Mouse (Mus musculus) urinary bladder, postnatal 10 days (tissue): ENCODE measurements around the gene Pou2f1.

Source experiments
- DNase-seq: peaks from one replicate; pipeline ENCODE4 v3.0.0; 2022; ENCODE audit warnings: low spot score

The Pou2f1 gene

DNA sequence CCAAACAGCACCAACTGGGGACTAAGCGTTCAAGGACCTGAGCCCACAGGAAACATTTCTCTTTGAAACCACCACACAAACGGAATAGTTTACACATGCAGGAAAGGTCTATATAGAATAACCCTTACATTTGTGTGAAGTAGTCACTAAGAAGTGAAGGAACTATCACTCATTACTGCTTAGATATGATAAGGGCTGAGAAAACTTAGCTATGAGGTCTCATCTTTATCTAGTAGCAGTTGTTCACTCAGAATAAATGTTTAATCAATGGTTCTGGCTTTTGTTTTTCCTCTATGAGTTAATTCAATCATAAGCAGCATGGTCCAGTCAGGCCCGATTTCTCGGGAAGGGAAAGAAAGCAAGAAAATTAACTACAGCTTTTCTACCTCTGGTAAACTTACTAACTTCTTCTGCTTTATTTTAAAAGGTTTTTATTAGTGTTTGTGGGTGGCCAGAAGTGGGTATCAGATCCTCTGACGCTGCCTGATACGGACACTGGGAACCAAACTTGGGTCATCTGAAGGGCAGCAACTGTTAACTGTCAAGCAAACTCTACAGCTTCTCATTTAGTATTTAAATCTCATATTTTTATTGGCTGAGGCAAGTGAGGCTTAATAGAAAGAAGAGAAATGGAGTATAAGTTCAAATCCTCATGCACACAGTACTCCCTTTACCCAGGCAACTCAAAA, 40.7 kb downstream of the Pou2f1 start:
- no peak for DNase-seq

DNA sequence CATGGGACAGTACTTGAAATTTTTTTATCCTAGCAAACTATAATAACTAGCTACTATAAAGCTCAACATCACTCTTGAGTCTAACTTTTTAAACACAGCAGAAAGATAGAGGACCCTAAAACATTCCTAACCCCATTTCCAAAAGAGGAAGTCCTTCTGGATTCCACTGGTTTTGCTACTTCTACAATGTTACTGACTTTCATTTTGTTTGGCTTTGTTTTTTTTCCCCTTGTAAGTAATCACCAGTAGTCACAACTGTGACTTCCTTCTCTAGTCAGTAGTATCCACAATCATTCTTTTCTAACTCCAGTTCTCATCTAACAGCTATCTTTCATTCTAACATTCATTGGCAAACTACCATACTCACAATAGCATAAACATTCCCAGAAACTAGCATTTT, 44.3 kb downstream of the Pou2f1 start:
- DNase-seq, result no peak

DNA sequence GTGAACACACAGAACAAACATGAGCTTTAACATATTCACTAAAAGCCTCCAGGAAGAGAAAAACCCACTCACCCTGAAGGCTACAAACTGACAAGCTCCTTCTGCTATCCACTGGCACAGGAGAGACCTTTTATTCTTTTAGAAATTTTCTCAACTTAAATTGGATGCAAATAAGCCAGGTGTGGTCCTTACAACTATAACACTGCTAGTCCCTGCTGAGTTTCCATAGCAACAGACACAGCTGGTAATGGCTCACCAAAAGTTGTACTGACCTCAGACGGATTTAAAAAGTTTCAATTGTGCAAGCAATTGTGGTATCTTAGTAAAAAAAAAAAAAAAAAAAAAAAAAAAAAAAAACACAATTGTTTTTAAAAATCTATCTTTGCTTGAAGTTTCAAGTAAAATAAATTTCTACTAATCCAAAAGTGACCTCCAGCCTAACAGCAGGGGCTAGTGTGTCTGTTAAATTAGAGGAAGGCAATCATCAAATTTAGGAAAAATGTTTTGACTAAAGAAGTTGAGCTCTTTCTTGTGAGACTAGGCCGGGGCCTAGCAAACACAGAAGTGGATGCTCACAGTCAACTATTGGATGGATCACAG, 54.2 kb downstream of the Pou2f1 start:
- no peak for DNase-seq

DNA sequence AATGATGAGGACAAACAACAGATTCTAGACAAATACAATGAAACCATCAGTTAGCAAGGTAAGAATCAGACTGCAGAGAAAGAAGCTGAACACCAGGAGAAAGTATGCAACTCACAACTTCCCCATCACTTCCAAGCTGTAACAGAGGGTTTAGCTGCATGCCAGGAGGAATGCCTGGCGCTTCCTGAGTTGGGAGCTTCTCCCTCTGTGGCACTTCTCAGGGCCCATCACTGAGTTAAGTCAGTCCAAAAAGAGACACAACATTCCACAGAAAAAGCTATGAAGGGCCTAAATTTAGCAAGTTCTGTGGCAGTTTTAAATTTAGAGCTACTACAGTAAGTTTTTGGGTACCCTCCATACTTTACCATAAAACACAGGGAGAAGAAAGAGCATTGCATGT, 59.2 kb downstream of the Pou2f1 start:
- DNase-seq, result no peak

DNA sequence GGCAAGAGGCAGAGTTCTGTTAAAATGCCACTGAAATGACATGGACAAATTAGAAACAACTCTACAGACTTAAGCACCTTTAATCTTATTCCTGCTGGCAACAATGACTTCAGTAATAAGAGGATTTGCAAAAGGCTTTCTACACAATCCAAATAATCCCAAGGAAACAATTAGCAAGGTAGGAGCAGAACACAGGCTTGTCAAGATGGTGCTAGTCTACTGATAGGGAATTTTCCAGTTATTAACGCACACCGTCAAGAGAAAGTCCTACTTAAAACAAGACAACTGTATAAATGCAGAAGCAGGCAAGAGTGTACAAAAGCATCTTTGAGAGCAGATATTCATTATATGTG, 67.0 kb downstream of the Pou2f1 start:
- DNase-seq, result no peak

DNA sequence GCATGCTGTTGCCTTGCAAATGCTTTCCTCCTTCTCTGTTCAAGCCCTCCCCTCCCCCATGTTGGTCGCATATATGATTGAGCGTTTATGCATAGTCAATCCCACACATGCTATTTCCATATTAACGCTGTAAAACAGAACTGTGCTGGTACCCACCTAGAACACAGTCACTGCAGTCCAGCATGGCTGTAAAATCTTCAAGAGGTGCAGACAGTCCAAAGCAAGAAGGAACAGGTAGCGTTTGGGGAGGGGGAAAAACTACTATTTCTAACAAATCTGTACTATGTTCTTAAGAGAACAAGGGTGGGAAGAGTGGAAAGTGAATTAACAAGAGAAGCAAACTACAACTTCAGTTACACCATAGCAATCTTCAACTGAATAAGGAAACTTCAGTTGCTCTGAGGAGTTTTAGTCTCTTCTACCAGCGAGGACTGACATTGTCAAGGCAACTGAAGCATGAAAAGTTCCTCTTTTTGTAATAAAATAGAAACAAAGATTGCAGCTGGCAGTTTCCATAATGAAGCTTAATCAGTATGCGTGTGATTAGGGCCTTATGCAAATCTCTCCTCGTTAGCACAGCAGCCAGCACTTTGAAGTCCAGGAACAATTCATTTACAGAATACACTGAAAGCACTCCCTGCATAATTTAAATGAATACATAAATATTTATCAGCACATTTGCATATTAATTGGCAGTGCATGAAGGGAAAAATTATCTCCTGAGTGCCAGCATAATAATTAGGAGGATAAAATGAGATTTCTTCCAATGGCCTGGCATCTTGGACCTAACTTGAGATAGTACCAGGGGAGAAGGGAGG, 67.6 kb downstream of the Pou2f1 start:
- no peak for DNase-seq

DNA sequence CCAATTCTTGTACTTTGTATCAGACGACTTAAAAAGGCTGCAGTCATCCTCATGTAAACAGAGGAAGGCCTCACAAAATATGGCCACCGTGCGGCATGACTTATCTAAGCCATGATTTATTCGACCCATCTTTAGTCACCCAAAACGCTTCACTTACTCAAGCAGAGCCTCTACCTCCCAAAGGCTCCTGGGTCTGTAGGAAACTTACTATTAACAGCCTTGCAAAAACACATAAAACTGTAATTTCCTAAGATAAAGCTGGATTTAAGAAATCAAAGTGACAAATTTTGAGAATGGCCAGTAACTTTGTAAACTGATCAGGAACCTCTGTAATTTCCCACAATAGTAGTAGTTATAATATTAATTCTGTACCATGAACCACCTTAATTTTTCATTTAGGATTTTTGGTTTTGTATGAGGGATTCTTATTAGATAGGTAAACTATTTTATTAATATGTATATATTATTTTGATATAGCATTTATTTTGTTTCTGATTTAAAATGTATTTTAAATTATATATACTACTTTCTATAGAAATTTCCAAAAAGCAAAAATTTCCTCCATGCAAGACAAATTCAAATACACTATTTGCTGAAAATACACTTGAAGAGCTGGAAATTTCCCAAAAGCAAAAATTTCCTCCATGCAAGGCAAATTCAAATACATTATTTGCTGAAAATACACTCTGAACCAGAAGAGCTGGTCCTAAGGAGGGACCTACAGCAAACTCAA, 68.4 kb downstream of the Pou2f1 start:
- DNase-seq, result no peak

DNA sequence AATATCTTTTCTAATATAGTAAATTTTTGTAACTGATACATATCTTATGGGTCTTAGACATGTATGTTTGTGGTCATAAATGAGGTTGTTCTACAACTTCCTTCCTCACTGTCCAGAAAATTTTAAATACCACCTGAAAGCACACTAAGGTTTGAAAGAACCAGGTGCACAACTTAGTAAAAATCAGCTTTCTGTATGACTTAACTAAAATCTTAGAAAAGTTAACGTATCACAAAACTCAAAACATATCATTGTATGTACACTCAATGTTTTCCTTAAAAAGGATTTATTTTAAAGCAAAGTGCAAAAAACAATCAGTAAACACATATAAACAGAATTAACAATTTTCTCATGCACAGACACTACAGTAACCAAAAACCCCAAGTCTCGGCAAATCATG, 69.6 kb downstream of the Pou2f1 start:
- no peak for DNase-seq

DNA sequence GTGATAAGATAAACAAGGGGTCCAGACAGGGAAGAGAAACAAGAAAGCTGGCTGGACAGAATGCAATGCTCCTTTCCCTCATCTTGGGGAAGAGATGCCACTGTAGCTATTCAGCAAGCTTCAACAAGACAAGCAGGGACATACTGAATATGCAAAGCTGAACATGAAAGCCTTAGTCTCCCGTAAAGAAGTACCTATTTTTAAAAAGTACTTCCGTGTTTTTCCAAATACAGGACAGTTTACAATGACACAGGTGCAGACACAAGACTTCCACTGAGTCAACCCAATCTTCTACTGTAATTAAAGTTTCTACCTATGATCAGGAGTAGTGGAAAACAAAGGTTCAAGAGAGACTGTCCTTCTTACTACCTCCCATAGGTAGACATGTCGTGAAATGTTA, 72.0 kb downstream of the Pou2f1 start:
- DNase-seq, result no peak

DNA sequence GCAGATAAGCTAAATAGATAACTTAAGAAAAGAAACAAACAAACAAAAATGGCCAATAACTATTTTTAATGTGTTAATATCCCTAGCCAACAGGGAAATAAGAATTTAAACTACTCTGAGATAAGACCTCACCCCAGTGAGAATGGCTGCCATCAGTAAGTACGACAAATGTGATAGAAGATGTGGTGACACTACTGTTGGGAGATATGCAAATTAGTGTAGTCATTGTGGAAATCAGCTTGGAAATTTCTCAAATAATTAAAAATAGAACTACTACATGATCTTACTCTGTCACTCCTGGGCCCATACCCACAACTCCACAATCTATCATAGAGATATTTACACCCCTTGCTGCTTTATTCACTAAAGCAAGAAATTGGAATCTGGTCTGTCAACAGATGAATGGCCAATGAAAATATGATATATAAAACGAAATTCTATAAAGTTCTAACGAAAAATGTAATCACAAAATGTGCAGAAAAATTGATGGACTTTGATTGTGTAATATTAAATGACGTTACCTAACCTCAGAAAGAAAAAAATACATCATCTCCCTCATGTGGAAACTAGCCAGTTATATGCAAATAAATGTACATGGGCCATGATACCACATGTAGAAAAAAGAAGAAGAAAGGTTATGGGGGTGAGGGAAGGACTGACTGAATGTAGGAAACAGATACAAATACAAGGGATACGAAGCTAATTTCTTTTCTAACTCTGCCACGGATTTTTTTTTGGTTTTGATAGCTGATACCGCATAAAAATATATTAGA, 74.8 kb downstream of the Pou2f1 start:
- DNase-seq, result no peak

DNA sequence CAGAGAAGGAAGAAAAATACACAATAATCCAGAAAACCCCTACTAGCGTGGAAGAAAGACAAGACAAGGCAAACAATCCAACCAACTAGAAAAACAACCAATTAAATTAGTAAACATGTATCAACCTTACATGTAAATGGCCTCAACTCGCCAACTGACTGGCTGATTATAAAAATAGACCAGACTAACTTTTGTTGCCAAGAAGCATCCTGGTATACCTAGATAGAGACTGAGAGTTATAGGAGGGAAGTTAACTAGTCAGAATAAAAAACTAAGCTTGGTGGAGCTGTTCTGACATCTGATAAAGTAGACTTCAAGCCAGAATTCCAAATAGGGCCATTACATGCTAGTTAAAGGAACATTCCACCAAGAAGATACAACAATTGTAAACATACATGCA, 77.3 kb downstream of the Pou2f1 start:
- no peak for DNase-seq

DNA sequence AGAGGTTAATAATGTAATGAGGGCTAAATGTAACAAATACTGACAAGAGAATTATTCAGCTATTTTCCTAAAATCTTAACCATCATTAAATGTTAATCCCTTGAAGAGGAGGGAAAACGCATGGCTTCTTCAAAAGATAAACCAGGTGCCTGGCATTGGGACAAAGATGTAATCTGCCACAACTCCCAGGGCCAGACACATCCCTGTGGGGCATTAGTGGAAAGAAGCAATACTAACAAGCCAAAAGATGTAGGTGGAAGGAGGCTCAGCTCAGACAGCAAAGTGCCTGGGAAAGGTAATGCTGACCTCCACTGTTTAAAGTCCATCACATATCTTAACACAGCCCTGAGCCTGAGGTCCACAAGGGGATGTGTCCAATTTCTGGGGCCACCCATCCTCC, 80.0 kb downstream of the Pou2f1 start:
- DNase-seq, result no peak

DNA sequence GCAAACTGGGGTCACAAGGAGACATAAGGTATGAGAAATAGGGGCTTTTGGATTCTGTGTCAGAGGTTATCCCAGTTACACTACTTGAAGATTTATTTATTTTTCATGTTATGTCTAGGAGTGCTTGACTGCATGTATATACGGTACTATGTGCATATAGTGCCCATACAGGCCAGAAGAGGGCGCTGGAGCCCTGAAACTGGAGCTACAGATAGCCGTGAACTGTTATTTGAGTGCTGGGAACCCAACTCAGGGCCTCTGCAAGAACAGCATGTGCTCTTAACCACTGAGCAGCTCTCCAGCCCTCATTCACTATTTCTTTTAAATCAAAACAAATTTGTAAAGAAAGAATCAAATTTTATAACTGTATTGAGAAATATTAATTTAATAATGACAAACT, 81.5 kb downstream of the Pou2f1 start:
- no peak for DNase-seq

DNA sequence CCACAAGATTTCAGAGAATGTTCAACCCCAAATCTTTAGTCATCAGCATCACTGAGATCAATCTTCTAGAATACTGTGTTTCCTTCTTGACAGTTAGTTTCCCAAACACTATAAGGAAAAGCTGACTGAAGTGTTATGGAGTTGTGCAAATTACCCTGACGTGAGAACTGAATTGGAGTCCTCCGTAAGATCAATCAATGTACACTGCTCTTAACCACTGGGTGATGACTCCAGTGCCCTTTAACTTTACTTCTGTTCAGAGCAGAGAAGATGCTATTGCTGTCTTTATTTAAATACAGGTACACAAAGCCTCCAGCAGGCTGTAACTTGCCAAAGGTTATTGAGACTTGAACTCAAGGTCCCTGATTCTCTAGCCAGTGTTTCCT, 88.1 kb downstream of the Pou2f1 start:
- no peak for DNase-seq

DNA sequence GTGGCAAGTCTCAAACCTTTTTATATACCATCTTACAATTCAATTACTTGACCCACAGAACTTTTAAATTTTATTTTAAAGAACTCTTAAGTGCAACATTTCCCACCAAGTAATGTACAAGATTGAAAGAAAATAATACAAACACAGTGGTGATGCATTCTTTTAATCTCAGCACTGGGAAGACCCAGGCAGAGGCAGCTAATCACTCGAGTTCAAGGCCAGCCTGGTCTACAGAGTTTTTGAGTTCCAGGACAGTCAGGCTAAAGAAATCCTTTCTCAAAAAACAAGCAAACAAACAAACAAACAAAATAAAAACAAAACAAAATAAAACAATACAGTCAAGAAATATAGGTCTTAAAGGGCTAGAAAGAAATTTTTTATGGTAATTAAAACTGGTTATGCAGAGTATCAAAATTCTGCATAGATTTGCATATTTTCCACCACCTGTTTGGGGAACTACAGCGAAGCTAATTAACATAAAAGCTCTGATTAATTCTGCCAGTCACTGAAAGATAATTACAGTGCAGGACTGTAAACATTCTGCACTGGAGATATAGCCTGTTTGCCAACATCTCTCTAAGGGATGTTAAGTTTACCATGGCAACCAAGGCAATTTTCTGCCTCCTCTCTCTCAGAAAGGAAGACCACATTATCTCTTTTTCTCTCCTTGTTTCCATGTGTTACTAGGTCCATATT, 88.6 kb downstream of the Pou2f1 start:
- DNase-seq, result no peak

DNA sequence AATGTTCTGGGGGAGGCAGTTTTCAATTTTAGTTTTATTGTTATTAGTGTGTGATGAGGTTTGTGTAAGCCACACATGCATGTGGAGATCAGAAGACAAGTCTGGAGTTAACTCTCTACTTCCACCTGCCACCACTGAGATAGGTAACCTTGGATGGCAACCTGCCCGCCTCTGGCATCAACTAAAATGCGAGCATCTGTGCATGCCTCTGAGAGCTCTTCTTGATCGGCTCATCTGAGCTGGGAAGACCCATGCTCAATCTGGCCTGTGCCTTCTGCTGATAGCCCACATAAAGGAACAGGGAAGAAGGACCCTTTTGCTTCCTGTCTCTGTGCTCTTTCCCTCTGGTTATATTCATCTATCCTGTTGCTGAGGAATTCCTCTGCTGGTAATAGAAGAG, 93.0 kb downstream of the Pou2f1 start:
- DNase-seq, result no peak

DNA sequence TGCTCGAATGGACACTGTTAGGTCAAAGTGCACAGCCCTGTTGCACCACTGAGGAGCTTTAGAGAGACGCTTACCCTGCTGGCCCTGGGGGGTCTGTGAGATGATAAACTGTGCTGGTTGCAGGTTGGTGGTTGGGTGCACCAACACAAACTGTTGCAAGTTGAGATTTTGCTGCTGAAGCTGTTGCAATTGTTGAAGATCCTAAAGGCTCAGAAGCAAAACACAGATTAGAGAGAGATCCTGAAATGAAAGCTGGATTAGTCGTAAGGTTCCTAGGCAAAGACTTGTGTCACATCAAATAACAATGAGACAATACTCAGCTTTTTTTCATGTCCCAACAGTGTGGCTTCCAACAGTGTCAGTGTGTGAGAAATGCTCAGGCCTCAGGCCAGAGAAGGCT, 93.7 kb downstream of the Pou2f1 start:
- DNase-seq, result no peak

DNA sequence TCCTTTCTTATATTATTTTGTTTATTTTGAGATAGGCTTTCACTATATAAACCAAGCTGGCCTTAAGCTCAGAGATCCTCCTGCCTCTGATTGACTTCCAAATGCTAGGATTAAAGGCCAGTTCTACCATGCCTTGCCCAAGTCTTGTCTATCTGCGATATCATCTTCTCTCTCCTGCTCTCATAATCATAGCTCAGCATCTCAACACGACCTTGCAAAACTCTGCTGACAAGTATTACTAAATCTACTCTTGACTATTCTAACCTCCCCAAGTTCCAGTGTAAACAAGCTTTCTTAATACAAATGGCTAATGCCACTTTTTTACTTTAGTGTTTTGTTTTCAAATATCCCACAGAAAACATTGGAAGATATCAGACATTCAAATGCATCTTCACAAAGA, 94.3 kb downstream of the Pou2f1 start:
- DNase-seq, result no peak

DNA sequence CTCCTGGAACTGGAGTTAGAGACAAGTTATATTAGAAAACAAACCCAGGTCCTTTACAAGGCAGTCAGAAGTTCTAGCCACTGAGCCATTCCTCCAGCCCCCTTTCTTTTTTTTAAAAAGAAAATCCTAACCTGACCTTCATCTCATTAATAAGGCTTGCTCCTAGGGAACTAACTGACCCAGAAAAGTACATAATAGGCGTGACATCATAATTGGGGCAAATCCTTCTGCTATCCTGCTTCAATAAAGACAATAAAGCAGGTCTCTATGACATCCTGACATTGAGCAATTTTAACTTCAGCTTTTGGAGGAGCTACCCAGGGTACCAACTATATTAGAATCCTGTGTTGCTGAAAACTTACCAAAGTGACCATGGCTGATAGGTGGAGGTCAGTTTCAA, 98.9 kb downstream of the Pou2f1 start:
- no peak for DNase-seq

DNA sequence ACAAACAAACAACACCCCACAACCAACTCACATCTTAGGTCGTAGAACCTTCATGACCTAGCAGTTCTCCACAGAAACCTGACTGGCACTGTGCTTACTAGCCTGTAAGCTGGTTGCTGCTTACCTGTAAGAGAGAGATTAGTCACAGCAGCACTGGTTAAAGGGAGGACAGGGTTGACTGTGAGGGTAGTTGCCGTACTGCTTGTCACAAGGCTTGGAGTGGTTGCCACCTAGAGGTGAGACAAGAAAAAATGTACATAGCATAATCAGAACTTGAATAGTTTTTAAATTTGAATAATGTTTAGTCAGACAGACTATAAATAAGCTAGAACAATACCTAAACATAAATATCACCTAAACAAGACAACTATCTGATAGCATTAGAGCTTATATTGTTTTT, 110.8 kb downstream of the Pou2f1 start:
- DNase-seq, result no peak

DNA sequence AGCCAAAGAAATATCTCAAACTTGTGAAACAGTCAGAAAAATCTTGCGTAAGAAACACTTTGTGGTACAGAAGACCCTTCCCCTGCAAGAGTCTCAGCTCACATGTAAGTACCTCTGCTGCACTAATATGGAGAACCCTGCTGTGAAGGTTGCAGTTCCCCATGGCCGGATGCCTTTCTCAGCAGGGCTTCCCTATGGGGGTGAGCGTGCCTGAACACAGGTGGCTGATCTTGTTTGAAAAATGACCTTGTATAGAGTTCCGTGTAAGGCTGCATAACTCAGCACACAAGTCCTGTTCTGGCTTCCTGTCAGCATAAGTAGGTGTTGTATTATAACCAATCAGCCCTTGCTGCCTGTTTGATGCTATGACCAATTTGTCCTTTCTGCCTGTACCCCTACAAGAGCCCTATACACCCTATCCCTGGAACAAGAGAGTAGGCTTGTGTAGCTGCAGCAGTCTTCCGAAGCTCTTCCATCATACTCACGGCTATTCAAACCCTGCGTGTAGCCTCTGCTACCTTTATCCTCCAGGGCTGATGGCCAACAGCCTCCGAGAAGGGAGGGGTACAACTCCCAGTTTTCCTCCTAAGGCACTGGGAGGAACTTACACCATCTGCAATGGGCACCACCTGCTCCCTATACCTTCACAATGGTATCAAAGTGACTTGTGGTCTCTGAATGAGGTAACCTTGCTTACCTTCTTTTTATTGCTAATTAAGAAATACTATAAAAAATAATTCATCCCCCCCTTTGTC, 120.2 kb downstream of the Pou2f1 start:
- DNase-seq, result no peak
